In the genomic region with DNA sequence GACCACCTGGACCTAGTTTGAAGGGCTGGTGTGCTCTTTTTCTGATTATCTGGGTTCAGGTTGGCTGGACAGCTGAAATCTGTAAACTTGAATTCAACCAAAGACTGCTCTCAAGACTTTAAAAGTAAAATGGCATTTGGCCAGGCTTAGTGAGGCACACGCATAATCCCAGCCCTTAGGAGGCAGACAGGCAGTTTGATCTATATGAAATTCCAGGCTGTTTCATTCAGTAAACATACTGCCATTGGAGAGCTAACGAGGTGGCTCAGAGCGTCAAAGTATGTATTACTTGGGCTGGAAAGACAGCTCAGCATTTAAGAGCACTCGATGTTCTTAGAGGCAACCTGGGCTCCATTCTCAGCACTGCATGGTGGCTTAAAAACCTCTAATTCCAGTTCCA, we compare ENCODE assay signal across 16 mouse cellular contexts.
"Had no signal": no experiment of that assay in that cellular context is flagged by ENCODE, and none has a peak within 500 bp of the region (broad histone marks: within the 10 kb centered on the region; RNA-seq: fewer than 3 reads in every experiment).

No protein-coding gene starts in this region.

- H3K9ac ChIP-seq: liver, embryonic 13.5 days; midbrain, embryonic 13.5 days; neural tube, embryonic 13.5 days had no signal

- H3K27ac ChIP-seq: left cerebral cortex, adult 2 months; liver, embryonic 13.5 days; midbrain, embryonic 10.5 days; midbrain, embryonic 13.5 days; neural tube, embryonic 13.5 days had no signal

- DNase-seq: kidney, adult 2 months; kidney, postnatal 14 days; kidney, postnatal 4 days; layer of hippocampus, postnatal 36 days; liver, embryonic 13.5 days; lung, adult 2 months; lung, postnatal 10 days; thymus, postnatal 36 days had no signal

- H3K27me3 ChIP-seq: liver, embryonic 13.5 days; megakaryocyte, embryonic 14.5 days; midbrain, embryonic 13.5 days; neural tube, embryonic 13.5 days had no signal

- H3K4me2 ChIP-seq: liver, embryonic 13.5 days; midbrain, embryonic 13.5 days; neural tube, embryonic 13.5 days had no signal

- H3K9me3 ChIP-seq: liver, embryonic 13.5 days; megakaryocyte, embryonic 14.5 days; midbrain, embryonic 10.5 days; midbrain, embryonic 13.5 days; neural tube, embryonic 13.5 days had no signal

- H3K4me3 ChIP-seq: left cerebral cortex, adult 2 months; liver, embryonic 13.5 days; megakaryocyte, embryonic 14.5 days; midbrain, embryonic 10.5 days; midbrain, embryonic 13.5 days; myocyte; neural tube, embryonic 13.5 days had no signal

- ATAC-seq: intestine, postnatal 0 days; midbrain, embryonic 13.5 days; midbrain, embryonic 16.5 days had no signal
